Mouse (Mus musculus): ENCODE measurements around the gene Gosr1.
"Not testable (repeated sequence)": the region's sequence is repeated elsewhere in the genome, so short reads cannot be mapped to it uniquely, and the experiment has no call there.

Gosr1 gene

GRCm38 (mm10) chr11:76735753-76736324 is 27.5 kb downstream of the Gosr1 start:
- no peak for DNase-seq (ENCODE audit: extremely low read depth, low read depth, low spot score)

DNA sequence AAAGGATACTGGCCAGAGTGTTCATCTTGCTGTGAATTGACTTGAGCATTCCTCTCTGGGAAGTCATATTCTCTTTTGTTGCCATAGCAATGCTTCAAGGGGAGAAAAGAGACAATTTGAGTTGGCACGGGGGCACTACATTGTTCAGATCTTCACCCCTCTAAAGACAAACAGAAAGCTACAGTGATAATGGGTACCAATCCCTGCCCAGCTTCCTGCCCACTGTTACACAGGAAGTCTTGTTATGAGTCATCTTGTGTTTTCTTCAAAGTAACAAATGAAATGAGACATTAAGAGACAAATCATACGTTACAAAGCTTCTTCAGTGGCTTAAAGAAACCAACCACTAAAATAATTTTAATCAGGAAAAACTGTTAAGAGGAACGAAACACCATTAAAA is 28.8 kb downstream of the Gosr1 start:
- no peak for DNase-seq (ENCODE audit: extremely low read depth, low read depth, low spot score)

DNA sequence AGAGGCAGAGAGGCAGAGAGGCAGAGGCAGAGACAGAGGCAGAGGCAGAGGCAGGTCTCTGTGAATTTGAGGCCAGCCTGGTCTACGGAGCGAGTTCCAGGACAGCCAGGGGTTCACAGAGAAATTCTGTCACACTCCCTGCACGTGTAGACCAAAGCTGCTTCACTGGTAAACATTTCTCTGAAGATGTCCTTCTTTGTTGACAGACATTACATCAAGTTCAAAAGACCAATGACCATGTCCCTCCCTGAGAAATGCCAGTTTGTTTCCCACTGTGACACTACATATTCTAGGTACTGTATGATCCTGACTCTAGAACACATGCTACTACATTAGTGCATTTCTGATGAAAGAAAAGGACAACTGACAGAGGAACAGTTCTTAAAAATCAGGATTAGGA is 32.7 kb downstream of the Gosr1 start:
- no peak for DNase-seq (ENCODE audit: extremely low read depth, low read depth, low spot score)

DNA sequence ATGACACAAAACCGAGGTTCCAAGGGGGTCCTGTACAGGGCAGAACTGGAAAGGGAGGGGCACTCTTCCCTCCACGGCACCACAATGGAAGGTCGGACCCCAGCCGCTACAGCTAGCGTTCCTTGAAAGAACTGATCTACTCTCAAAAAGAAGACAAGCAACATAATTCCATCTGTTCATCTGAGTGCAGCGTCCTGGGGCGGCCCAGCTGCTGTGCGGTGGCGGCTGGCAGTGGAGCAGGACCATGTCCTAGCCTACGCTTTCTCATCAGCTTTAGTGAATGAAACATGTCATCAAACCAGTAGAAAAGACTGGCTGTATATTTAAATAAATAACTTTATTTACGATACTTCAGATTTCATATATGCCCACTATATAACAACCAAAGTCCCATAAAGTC is 35.3 kb downstream of the Gosr1 start:
- DNase-seq (ENCODE audit: extremely low read depth, low read depth, low spot score): no peak

GRCm38 (mm10) chr11:76723911-76724310 is 39.5 kb downstream of the Gosr1 start:
- DNase-seq (ENCODE audit: extremely low read depth, low read depth, low spot score): no peak

DNA sequence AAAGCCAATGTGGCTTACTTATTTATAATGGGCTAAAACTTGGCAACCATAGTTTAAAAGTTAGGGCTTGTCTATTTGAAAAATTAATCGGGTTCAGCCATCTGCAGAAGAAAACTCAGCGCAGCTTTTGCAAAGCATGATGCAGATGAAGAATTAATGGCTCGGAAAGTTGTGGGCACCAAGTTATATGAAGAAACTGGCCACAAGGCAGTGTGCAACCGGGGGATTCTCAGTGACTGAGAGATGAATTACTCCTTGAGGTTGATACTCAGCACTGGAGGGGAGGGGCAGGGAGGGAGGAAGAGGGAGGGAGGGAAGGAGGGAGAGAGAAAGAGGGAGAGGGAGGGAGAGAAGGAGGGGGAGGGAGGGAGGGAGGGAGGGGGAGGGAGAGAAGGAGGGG is 46.4 kb downstream of the Gosr1 start:
- DNase-seq (ENCODE audit: extremely low read depth, low read depth, low spot score): no peak

GRCm38 (mm10) chr11:76709625-76710452 is 53.5 kb downstream of the Gosr1 start:
- DNase-seq (ENCODE audit: extremely low read depth, low read depth, low spot score): peak; percentile 37

GRCm38 (mm10) chr11:76708881-76709280 is 54.5 kb downstream of the Gosr1 start:
- DNase-seq (ENCODE audit: extremely low read depth, low read depth, low spot score): no peak

GRCm38 (mm10) chr11:76708066-76708465 is 55.3 kb downstream of the Gosr1 start:
- DNase-seq (ENCODE audit: extremely low read depth, low read depth, low spot score): peak; percentile 37

DNA sequence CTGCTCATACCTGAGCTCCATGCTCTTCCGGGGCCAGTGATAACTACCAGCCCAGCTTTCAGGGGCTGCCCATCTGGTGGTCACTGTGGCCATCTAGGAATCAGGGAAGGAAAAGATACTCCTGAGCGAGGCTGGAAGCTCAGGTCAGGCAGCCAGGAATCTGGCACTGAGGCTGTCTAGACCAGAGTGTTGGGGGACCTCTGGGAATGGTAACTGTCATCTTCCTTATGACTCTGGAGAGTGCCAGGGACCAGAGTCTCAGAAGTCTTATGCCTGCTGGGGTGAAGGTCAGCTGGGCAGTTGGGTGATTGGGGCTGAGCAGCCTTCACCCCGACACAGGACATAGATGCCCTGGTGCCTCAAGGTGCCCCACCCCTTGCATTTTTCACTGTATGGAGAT is 55.7 kb downstream of the Gosr1 start:
- no peak for DNase-seq (ENCODE audit: extremely low read depth, low read depth, low spot score)

DNA sequence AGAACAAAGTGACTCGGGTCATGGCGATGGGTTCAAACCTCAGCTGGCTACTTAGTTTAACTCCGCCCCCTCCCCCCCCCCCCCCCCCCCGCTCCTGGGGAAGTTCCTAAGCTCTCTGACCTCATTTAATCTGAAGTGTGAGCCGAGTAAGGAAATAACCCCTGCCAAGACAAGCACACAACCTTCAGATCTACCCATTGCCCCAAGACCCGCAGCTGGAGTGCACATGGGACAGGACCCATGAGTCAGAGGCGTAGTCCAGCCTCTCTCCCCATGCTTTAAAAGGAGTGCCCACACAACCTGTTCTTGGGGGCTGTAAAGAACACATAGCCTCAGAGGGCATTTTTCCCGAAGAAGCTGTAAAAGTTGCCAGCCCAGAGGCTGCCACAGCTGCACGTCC is 63.8 kb downstream of the Gosr1 start:
- DNase-seq (ENCODE audit: extremely low read depth, low read depth, low spot score): no peak

- DNase-seq (ENCODE audit: extremely low read depth, low read depth, low spot score): no peak
These were observed 67.6 kb downstream of the Gosr1 start for GRCm38 (mm10) chr11:76695810-76696209.

DNA sequence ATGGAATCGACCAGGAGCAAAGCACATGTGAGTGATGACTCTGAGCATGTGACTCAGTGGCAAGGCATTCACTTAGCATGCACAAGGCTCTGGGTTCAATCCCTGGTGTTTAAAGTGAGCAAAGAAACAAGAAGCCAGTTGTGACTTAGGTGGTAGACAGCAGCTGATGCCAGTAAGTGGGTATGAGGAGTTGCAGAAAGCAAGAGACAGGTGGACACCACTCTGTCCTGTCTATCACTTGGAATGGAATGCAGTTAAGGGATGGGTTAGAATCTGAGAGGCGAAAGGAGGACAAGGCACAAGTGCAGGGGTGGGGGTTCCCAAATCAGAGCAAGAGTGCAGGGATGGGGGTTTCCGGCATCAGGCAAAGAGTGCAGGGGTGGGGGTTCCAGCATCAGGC is 71.3 kb downstream of the Gosr1 start:
- no peak for DNase-seq (ENCODE audit: extremely low read depth, low read depth, low spot score)

DNA sequence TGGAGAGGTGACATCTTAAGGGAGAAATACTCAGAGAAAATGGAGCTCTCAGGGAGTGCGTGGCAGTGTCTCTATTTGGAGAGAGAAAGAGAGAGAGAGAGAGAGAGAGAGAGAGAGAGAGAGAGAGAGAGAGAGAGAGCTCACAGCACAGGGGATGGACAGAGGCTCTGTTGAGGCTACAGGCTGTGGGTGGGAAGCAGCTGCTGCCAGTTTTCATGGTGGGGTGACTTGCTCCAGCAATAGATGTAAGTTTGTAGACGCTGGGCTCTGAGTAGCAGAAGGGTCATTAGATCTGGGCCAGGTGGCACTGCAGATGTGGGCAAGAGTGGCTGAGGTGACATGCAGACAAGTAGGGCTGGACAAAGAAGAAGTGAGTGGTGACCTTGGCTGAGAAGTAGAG is 77.8 kb downstream of the Gosr1 start:
- DNase-seq (ENCODE audit: extremely low read depth, low read depth, low spot score): no peak

DNA sequence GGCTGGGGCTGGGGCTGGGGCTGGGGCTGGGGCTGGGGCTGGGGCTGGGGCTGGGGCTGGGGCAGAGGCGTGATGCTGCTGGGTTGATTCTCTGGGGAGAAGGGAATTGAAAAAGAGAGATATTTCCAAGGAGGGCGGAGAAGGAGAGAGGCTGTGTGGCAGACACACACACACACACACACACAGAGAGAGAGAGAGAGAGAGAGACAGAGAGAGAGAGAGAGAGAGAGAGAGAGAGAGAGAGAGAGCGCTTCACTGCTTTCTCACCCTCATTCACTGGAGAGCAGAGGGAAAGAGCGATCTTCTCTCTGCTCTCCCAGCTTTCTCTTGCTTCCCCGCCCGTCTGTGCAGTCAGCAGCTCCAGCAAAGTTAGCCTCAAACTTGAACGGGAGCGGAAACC is 83.9 kb downstream of the Gosr1 start, which contains the start of gene Trarg1:
TSS of gene Trarg1 (plus strand) at position 301 of the 400 bp plus-strand sequence.
- DNase-seq (ENCODE audit: extremely low read depth, low read depth, low spot score): not testable (repeated sequence)
